Mouse (Mus musculus): ENCODE data around the gene Gm45521. TPM values are rescaled to one million over a fixed set of nuclear protein-coding genes. Genes with fewer than 3 reads are reported as not detected.

Gm45521 gene
- polyA plus RNA-seq, 1 experiment, result not detected

- no peak overlapping the region for H3K27ac ChIP-seq (ENCODE audit: insufficient read depth, low read length)
- no peaks in the 10 kb centered on the region for H3K4me1 ChIP-seq (ENCODE audit: control insufficient read depth, insufficient read depth, low read length)
- TF ChIP-seq CTCF (IDR thresholded peaks at IDR 0.05; ENCODE audit: extremely low read depth, insufficient read depth, low read length) (no peak), POLR2A (IDR thresholded peaks at IDR 0.05; ENCODE audit: extremely low read depth, insufficient read depth, low read length) (no peak)
- no peak overlapping the region for H3K4me3 ChIP-seq (ENCODE audit: insufficient read depth, low read length)
Observed at GRCm38 (mm10) chr14:7971889-7972493, 14.9 kb downstream of the Gm45521 start.

DNA sequence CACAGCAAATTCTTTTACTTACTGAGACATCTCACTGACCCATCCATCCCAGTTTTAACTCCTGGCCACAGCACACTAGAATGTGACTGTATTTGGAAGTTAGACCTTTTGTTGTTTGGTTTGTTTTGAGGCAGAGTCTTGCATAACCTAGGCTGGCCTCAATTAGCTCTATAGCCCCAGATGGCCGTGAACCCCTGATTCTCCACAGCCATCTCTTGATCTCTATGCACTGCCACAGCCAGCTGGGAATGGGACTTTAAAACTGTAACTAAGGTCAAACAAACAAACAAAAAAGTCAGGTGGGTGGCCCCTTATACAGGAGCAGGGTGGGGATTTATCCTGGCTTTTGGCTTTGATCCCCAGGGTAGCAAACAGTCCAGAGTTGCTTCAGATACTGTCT is 17.6 kb downstream of the Gm45521 start:
- H3K4me1 ChIP-seq (ENCODE audit: control insufficient read depth, insufficient read depth, low read length), result no peaks in the 10 kb centered on the region
- no peak overlapping the region for H3K27ac ChIP-seq (ENCODE audit: insufficient read depth, low read length)
- TF ChIP-seq POLR2A (IDR thresholded peaks at IDR 0.05; ENCODE audit: extremely low read depth, insufficient read depth, low read length) (no peak), CTCF (IDR thresholded peaks at IDR 0.05; ENCODE audit: extremely low read depth, insufficient read depth, low read length) (no peak)
- no peak overlapping the region for H3K4me3 ChIP-seq (ENCODE audit: insufficient read depth, low read length)

DNA sequence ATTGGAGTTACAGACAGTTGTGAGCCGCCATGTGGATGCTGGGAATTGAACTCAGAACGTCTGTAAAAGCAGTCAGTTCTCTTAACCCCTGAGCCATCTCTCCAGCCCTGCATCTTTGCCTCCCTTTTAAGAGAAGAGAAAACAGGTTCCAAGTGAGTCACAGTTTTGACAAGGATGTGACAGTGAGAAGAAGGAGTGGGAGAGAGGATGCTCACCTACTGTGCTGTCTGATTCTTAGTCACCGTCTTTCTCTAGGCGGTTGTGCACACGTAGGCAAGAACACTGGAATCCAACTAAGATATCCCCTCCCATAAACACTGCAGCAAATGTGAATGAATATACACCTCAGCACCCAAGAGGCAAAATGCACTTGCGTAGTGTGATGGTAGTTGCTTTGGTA is 18.1 kb downstream of the Gm45521 start:
- Histone ChIP-seq H3K4me1 (ENCODE audit: control insufficient read depth, insufficient read depth, low read length) (no peaks in the 10 kb centered on the region), H3K27ac (ENCODE audit: insufficient read depth, low read length) (no peak overlapping the region), H3K4me3 (ENCODE audit: insufficient read depth, low read length) (no peak overlapping the region)
- TF ChIP-seq POLR2A (IDR thresholded peaks at IDR 0.05; ENCODE audit: extremely low read depth, insufficient read depth, low read length) (no peak), CTCF (IDR thresholded peaks at IDR 0.05; ENCODE audit: extremely low read depth, insufficient read depth, low read length) (no peak)

GRCm38 (mm10) chr14:7977471-7977870 is 20.4 kb downstream of the Gm45521 start:
- H3K4me1 ChIP-seq (ENCODE audit: control insufficient read depth, insufficient read depth, low read length), result no peaks in the 10 kb centered on the region
- H3K4me3 ChIP-seq (ENCODE audit: insufficient read depth, low read length), result no peak overlapping the region
- TF ChIP-seq POLR2A (IDR thresholded peaks at IDR 0.05; ENCODE audit: extremely low read depth, insufficient read depth, low read length) (no peak), CTCF (IDR thresholded peaks at IDR 0.05; ENCODE audit: extremely low read depth, insufficient read depth, low read length) (no peak)
- H3K27ac ChIP-seq (ENCODE audit: insufficient read depth, low read length), result no peak overlapping the region

- TF ChIP-seq POLR2A (IDR thresholded peaks at IDR 0.05; ENCODE audit: extremely low read depth, insufficient read depth, low read length) (no peak), CTCF (IDR thresholded peaks at IDR 0.05; ENCODE audit: extremely low read depth, insufficient read depth, low read length) (no peak)
- H3K27ac ChIP-seq (ENCODE audit: insufficient read depth, low read length), result no peak overlapping the region
- no peak overlapping the region for H3K4me3 ChIP-seq (ENCODE audit: insufficient read depth, low read length)
- H3K4me1 ChIP-seq (ENCODE audit: control insufficient read depth, insufficient read depth, low read length), result no peaks in the 10 kb centered on the region
Observed at GRCm38 (mm10) chr14:7978183-7978582, 21.1 kb downstream of the Gm45521 start.

GRCm38 (mm10) chr14:7981226-7981625 is 24.1 kb downstream of the Gm45521 start:
- H3K4me1 ChIP-seq (ENCODE audit: control insufficient read depth, insufficient read depth, low read length), result no peaks in the 10 kb centered on the region
- no peak overlapping the region for H3K4me3 ChIP-seq (ENCODE audit: insufficient read depth, low read length)
- no peak for TF ChIP-seq CTCF (IDR thresholded peaks at IDR 0.05; ENCODE audit: extremely low read depth, insufficient read depth, low read length)
- TF ChIP-seq POLR2A (IDR thresholded peaks at IDR 0.05; ENCODE audit: extremely low read depth, insufficient read depth, low read length), result no peak
- H3K27ac ChIP-seq (ENCODE audit: insufficient read depth, low read length), result no peak overlapping the region

- H3K4me1 ChIP-seq (ENCODE audit: control insufficient read depth, insufficient read depth, low read length), result no peaks in the 10 kb centered on the region
- H3K27ac ChIP-seq (ENCODE audit: insufficient read depth, low read length), result no peak overlapping the region
- no peak overlapping the region for H3K4me3 ChIP-seq (ENCODE audit: insufficient read depth, low read length)
- TF ChIP-seq POLR2A (IDR thresholded peaks at IDR 0.05; ENCODE audit: extremely low read depth, insufficient read depth, low read length) (no peak), CTCF (IDR thresholded peaks at IDR 0.05; ENCODE audit: extremely low read depth, insufficient read depth, low read length) (no peak)
Observed at GRCm38 (mm10) chr14:7986913-7987312, 29.8 kb downstream of the Gm45521 start.

GRCm38 (mm10) chr14:7989371-7989770 is 32.3 kb downstream of the Gm45521 start:
- no peak for TF ChIP-seq CTCF (IDR thresholded peaks at IDR 0.05; ENCODE audit: extremely low read depth, insufficient read depth, low read length)
- TF ChIP-seq POLR2A (IDR thresholded peaks at IDR 0.05; ENCODE audit: extremely low read depth, insufficient read depth, low read length), result no peak
- no peak overlapping the region for H3K27ac ChIP-seq (ENCODE audit: insufficient read depth, low read length)
- no peaks in the 10 kb centered on the region for H3K4me1 ChIP-seq (ENCODE audit: control insufficient read depth, insufficient read depth, low read length)
- H3K4me3 ChIP-seq (ENCODE audit: insufficient read depth, low read length), result no peak overlapping the region

DNA sequence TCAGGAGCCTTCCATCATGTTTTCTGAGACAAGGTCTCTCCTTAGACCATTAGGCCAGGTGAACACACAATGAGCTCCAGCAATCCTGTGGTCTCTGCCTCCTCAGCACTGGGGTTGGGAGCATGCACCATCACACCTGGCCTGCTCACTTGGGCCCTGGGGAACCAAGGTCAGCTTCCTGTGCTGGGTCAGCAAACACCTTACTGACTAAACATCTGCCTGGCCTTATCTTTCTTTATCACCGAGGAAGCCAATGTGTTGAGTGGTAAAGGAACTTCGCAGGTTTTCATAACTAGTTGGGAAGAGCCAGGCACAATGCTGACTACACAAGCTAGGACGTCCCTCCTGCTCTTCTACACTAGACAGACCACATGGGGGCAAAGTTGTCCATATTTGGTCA is 32.9 kb downstream of the Gm45521 start:
- Histone ChIP-seq H3K27ac (ENCODE audit: insufficient read depth, low read length) (no peak overlapping the region), H3K4me1 (ENCODE audit: control insufficient read depth, insufficient read depth, low read length) (no peaks in the 10 kb centered on the region), H3K4me3 (ENCODE audit: insufficient read depth, low read length) (no peak overlapping the region)
- TF ChIP-seq POLR2A (IDR thresholded peaks at IDR 0.05; ENCODE audit: extremely low read depth, insufficient read depth, low read length) (no peak), CTCF (IDR thresholded peaks at IDR 0.05; ENCODE audit: extremely low read depth, insufficient read depth, low read length) (no peak)

DNA sequence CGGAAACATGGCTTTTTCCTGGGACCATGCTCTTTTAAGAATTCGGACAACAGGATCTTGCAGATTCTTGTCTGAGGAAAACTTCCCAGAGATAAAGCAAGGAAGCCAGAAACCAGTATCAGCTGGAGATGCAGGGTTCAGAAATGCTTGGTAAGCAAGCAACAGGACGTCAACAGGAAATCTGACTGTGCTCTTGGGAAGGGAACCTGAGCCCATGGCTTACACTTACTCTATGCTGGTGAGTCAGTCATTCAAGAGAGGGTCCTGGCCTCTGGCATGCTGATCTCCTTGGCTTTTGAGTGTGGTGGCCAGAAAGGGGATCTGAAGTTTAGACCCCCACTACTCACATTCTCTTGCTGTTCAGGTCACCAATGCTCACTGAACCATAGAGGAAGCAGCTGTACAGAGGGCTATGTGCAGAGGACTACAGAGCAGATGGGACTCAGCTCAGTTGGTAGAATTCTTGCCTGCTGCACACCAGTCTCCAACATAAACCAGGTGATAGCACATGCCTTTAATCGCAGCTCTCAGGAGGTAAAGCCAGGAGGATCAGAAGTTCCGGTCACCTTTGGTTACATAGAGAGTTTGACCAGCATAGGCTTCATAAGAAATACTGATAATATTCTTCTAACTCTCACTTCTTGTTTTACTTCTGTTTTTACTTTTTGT is 34.2 kb downstream of the Gm45521 start:
- H3K4me3 ChIP-seq (ENCODE audit: insufficient read depth, low read length), result no peak overlapping the region
- no peak for TF ChIP-seq POLR2A (IDR thresholded peaks at IDR 0.05; ENCODE audit: extremely low read depth, insufficient read depth, low read length)
- no peak for TF ChIP-seq CTCF (IDR thresholded peaks at IDR 0.05; ENCODE audit: extremely low read depth, insufficient read depth, low read length)
- no peaks in the 10 kb centered on the region for H3K4me1 ChIP-seq (ENCODE audit: control insufficient read depth, insufficient read depth, low read length)
- H3K27ac ChIP-seq (ENCODE audit: insufficient read depth, low read length), result no peak overlapping the region
